Mouse (Mus musculus) stomach, postnatal 0 days (tissue): ENCODE measurements around the gene Foxc2.

Experiments used
- CTCF ChIP-seq: IDR thresholded peaks from 2 replicates; pipeline ENCODE4 v1.5.1; 2016; ENCODE audit warnings: antibody characterized with exemption, low read depth, mild to moderate bottlenecking, moderate library complexity
- EP300 ChIP-seq: optimal IDR thresholded peaks from 2 replicates; pipeline ENCODE3; 2016; ENCODE audit warnings: antibody characterized with exemption

DNA sequence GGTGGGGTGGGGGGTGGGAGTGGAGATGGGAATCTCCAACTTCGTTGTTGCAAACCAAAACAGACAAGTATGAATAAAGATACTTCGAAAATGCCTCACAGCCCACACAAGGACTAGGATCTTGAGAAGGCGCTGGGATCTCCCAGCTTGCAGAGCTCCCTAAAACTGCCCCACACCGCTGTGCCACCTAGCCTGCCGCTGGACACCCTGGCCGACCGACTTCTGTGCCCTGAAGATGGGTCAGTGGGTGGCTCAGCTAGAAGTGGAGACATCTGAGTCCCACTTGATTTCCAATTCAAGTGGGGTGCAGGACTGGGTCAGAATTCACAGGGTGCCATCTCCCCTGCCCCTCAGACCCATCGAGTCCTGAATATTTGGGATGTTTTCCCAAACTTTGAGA, 5.7 kb downstream of the Foxc2 start:
- no peak for TF ChIP-seq EP300
- no peak for TF ChIP-seq CTCF
